Mouse (Mus musculus) intestine, embryonic 16.5 days (tissue): ENCODE data around the gene Kcp. TPM values are rescaled to one million over a fixed set of nuclear protein-coding genes. Genes with fewer than 3 reads are reported as not detected.

Source experiments
- ATAC-seq: fragments of 200-750 bp; cut with Nextera tagmentation; 2 replicates; pipeline ENCODE4 v1.8.0; 2017; ENCODE audit warnings: moderate TSS enrichment, moderate library complexity
- H3K27ac ChIP-seq: fragments of 300-500 bp; sonication (generic); 2 replicates; pipeline ENCODE4 v1.5.1; 2014; ENCODE audit warnings: mild to moderate bottlenecking, low read length
- H3K27me3 ChIP-seq: fragments of 300-500 bp; sonication (generic); replicated peaks from 2 replicates; pipeline ENCODE4 v1.6.1; 2014; ENCODE audit warnings: low read length, control low read depth, mixed read lengths; ENCODE audit not compliant: control insufficient read depth, insufficient read depth
- H3K36me3 ChIP-seq: fragments of 300-500 bp; sonication (generic); 2 replicates; pipeline ENCODE4 v1.6.1; 2014; ENCODE audit warnings: low read length, control low read depth; ENCODE audit not compliant: control insufficient read depth, insufficient read depth
- H3K4me1 ChIP-seq: fragments of 300-500 bp; sonication (generic); 2 replicates; pipeline ENCODE4 v1.6.1; 2014; ENCODE audit warnings: low read length, control low read depth, mixed read lengths; ENCODE audit not compliant: control insufficient read depth, insufficient read depth
- H3K4me2 ChIP-seq: fragments of 300-500 bp; sonication (generic); 2 replicates; pipeline ENCODE4 v1.6.1; 2014; ENCODE audit warnings: low read depth, low read length, control low read depth
- H3K4me3 ChIP-seq: fragments of 300-500 bp; sonication (generic); 2 replicates; pipeline ENCODE4 v1.5.1; 2014; ENCODE audit warnings: mild to moderate bottlenecking, low read length
- H3K9ac ChIP-seq: fragments of 300-500 bp; sonication (generic); 2 replicates; pipeline ENCODE4 v1.6.1; 2014; ENCODE audit warnings: low read depth, low read length
- H3K9me3 ChIP-seq: fragments of 300-500 bp; sonication (generic); 2 replicates; pipeline ENCODE4 v1.6.1; 2016; ENCODE audit warnings: low read length, control low read depth; ENCODE audit not compliant: control insufficient read depth
- WGBS: fragments of 180-500 bp; shearing (Covaris S2); extraction: QIAGEN DNeasy Blood & Tissue Kit; methylation state at CpG from one replicate; pipeline ENCODE4 v1.1.7; 2014; 5-methylcytosine and 5-hydroxymethylcytosine counted together
- polyA plus RNA-seq: library from polyadenylated mRNA; unstranded; fragments of >200 nt; fragmentation: Nextera tagmentation; extraction: Ambion mirVana; gene quantifications from 2 replicates; pipeline ENCODE4 v1.2.1, GENCODE M21; 2015

Kcp gene
- polyA plus RNA-seq, 1 experiment from 2014 or later = 12.0 TPM

GRCm38 (mm10) chr6:29484716-29485559, 22.8 kb downstream of the Kcp start:
- Histone ChIP-seq H3K27ac (no peak overlapping the region), H3K4me1 (0 out of 2 replicates have a peak, but pooled peaks cover 7% of the 10 kb centered on the region), H3K4me2 (peak overlapping the region; percentile 96), H3K36me3 (no peaks in the 10 kb centered on the region), H3K27me3 (no peaks in the 10 kb centered on the region), H3K4me3 (peak overlapping the region; percentile 52), H3K9ac (peak overlapping the region; percentile 66), H3K9me3 (no peaks in the 10 kb centered on the region)
- peak; percentile 75 for ATAC-seq
- WGBS = 8% methylated on average over 26 of the region's 26 CpGs

GRCm38 (mm10) chr6:29482691-29483090, 25.1 kb downstream of the Kcp start:
- no peaks in the 10 kb centered on the region for H3K27me3 ChIP-seq
- no peaks in the 10 kb centered on the region for H3K9me3 ChIP-seq
- H3K4me3 ChIP-seq = no peak overlapping the region
- no peak for ATAC-seq
- H3K9ac ChIP-seq = no peak overlapping the region
- H3K4me1 ChIP-seq = 0 out of 2 replicates have a peak, but pooled peaks cover 7% of the 10 kb centered on the region
- WGBS = 89% methylated on average over 13 of the region's 13 CpGs
- no peaks in the 10 kb centered on the region for H3K36me3 ChIP-seq
- H3K27ac ChIP-seq = no peak overlapping the region
- no peak overlapping the region for H3K4me2 ChIP-seq

GRCm38 (mm10) chr6:29474736-29475135, 33.0 kb downstream of the Kcp start:
- H3K4me1 ChIP-seq = peaks cover 4% of the 10 kb centered on the region; the same call in 1 of the 2 replicates
- H3K36me3 ChIP-seq = peaks cover 13% of the 10 kb centered on the region
- H3K9ac ChIP-seq = no peak overlapping the region
- H3K27ac ChIP-seq = no peak overlapping the region
- WGBS = 52% methylated on average over 2 of the region's 2 CpGs
- ATAC-seq = no peak
- H3K4me3 ChIP-seq = no peak overlapping the region
- H3K4me2 ChIP-seq = no peak overlapping the region
- H3K27me3 ChIP-seq = no peaks in the 10 kb centered on the region
- no peaks in the 10 kb centered on the region for H3K9me3 ChIP-seq

DNA sequence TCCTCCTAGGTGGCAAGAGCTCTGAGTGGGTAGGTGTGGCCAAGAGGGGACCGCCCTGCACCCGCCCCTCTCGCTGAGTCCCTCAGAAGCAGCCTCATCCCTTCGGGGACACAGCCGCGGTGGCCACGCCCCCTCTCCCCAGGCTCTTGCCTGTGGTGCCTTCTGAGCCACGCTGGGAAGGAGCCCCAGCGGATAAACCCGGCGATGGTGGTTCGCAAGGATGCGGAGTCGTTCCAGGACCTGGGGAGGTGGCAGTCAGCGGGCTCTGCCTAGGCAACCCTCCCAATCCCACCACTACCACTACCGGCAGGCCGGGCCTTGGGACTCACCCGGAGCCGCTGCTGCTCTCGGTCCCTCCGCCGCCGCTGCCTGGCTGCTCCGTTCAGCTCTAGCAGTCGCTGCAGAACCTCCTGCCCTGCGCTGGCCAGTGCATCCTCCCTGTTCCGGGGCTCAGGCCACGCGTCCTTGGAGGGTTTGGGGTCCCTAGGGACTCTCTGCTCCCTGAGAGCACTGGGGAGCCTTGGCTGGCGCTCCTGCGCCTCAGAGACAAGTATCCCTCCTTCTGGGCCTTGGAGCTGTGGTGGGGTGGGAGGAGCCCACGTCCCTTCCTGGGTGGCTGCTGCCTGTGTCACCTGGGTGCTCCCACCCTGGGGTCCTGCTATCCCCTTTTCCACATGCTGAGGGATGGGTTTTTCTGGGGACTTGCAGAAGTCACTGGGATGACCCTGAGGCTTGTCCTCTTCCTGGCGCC, 33.6 kb downstream of the Kcp start:
- peak; percentile 97 for ATAC-seq
- Histone ChIP-seq H3K4me1 (peaks cover 4% of the 10 kb centered on the region; the same call in 1 of the 2 replicates), H3K4me2 (peak overlapping the region; percentile 89), H3K27me3 (no peaks in the 10 kb centered on the region), H3K4me3 (peak overlapping the region; percentile 58), H3K9me3 (no peaks in the 10 kb centered on the region), H3K27ac (no peak overlapping the region), H3K36me3 (peaks cover 13% of the 10 kb centered on the region), H3K9ac (peak overlapping the region; percentile 65)
- 6% methylated on average over 33 of the region's 33 CpGs for WGBS

GRCm38 (mm10) chr6:29471137-29471536, 36.6 kb downstream of the Kcp start, which contains the start of gene Atp6v1fnb:
Atp6v1fnb (plus strand) TSS chr6:29471437.
- whole genome bisulfite sequencing = 87% methylated on average over 4 of the region's 4 CpGs
- Histone ChIP-seq H3K27ac (no peak within 1 kb of the TSS), H3K4me3 (no peak within 1 kb of the TSS), H3K27me3 (no peaks in the 10 kb centered on the region), H3K9ac (no peak within 1 kb of the TSS), H3K4me1 (peaks cover 11% of the 10 kb centered on the region), H3K4me2 (no peak within 1 kb of the TSS), H3K9me3 (no peaks in the 10 kb centered on the region), H3K36me3 (peaks cover 13% of the 10 kb centered on the region)
- ATAC-seq = no peak

DNA sequence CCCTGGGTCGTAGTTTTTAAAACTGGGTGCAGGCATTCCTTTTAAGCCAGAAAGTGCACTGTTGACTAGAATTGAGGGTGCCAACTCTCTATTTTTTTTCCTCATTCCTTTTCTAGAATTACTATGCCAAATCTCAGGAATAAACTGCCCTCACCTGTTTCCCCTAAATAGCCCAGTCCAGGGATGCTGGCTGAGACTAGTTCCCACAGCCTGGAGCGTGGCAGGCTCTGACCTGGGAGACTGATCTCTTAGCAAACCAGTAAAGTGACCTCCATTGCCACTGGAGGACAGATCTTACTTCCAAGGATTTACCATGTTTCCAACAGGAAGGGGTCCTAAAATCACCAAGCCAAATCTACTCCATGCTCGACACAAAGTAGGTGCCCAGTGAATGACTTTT, 38.9 kb downstream of the Kcp start:
- H3K4me3 ChIP-seq = peak overlapping the region; percentile 75
- no peak overlapping the region for H3K27ac ChIP-seq
- ATAC-seq = no peak
- H3K27me3 ChIP-seq = no peaks in the 10 kb centered on the region
- peaks cover 7% of the 10 kb centered on the region; the same call in 1 of the 2 replicates for H3K4me1 ChIP-seq
- no peaks in the 10 kb centered on the region for H3K9me3 ChIP-seq
- H3K9ac ChIP-seq = peak overlapping the region; percentile 82
- 78% methylated on average over 3 of the region's 3 CpGs for WGBS
- H3K36me3 ChIP-seq = peaks cover 13% of the 10 kb centered on the region
- peak overlapping the region; percentile 67 for H3K4me2 ChIP-seq

- ATAC-seq = peak; percentile 94
- H3K9me3 ChIP-seq = no peaks in the 10 kb centered on the region
- under 1% methylated on average over 39 of the region's 39 CpGs for WGBS
- peak within 1 kb of the TSS; percentile 67 for H3K4me2 ChIP-seq
- peaks cover 11% of the 10 kb centered on the region for H3K36me3 ChIP-seq
- H3K4me1 ChIP-seq = peaks cover 7% of the 10 kb centered on the region; the same call in 1 of the 2 replicates
- H3K4me3 ChIP-seq = peak within 1 kb of the TSS; percentile 75
- H3K27ac ChIP-seq = peak within 1 kb of the TSS; percentile 79
- H3K27me3 ChIP-seq = no peaks in the 10 kb centered on the region
- H3K9ac ChIP-seq = peak within 1 kb of the TSS; percentile 82
Measured at GRCm38 (mm10) chr6:29467583-29468354, 40.0 kb downstream of the Kcp start, which contains the start of gene Atp6v1f. Atp6v1f (plus strand) TSS chr6:29467718.

DNA sequence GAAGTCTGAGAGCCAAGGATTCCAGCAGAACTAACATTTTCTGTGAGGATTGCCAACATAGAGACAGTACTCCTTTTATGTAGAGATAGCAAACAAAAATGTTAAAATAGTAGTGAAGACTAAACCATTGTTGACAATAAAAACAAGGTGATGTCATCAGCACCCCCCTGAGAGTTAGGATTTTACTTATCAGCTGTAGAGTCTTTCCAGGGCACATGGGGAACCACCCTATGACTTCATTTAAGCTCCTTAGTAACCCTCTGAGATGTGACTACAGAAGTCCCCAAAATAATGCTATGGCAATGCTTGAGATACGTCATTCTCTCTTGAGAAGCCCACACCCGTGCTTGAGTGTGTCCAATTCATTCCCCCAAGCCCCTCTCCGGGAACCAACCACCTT, 44.4 kb downstream of the Kcp start:
- Histone ChIP-seq H3K9ac (no peak overlapping the region), H3K36me3 (no peaks in the 10 kb centered on the region), H3K27ac (no peak overlapping the region), H3K4me3 (no peak overlapping the region), H3K4me1 (peaks cover 1% of the 10 kb centered on the region; the same call in 1 of the 2 replicates), H3K4me2 (no peak overlapping the region), H3K9me3 (no peaks in the 10 kb centered on the region), H3K27me3 (no peaks in the 10 kb centered on the region)
- ATAC-seq = no peak
- 77% methylated on average over 3 of the region's 3 CpGs for WGBS

- Histone ChIP-seq H3K27me3 (no peaks in the 10 kb centered on the region), H3K4me2 (no peak overlapping the region), H3K36me3 (no peaks in the 10 kb centered on the region), H3K27ac (no peak overlapping the region), H3K4me1 (no peaks in the 10 kb centered on the region), H3K9ac (no peak overlapping the region), H3K9me3 (no peaks in the 10 kb centered on the region), H3K4me3 (no peak overlapping the region)
- no peak for ATAC-seq
- WGBS = 57% methylated on average over 7 of the region's 7 CpGs
Measured at GRCm38 (mm10) chr6:29461502-29461901, 46.2 kb downstream of the Kcp start.
